Mouse (Mus musculus) cerebellum, postnatal 25 days (tissue): Measurements from ENCODE around the gene Spag9.
A peak's percentile ranks its signal among the peaks of the same experiment; 100 is the strongest.

Experiments used
- DNase-seq, 2 experiments: peaks; one replicate each; pipeline ENCODE4 v3.0.0; 2021; ENCODE audit warnings: mixed read lengths in 2 of 2

Spag9 gene

GRCm38 (mm10) chr11:94135581-94136001 is 139.7 kb downstream of the Spag9 start:
- DNase-seq, result peak; percentile 34 to 46

- DNase-seq, result peak in 1 of 2 experiments; percentile 30
Observed at GRCm38 (mm10) chr11:94136656-94137055, 140.8 kb downstream of the Spag9 start.

- DNase-seq, result peak; percentile 27 to 30
Observed at GRCm38 (mm10) chr11:94137326-94138061, 141.6 kb downstream of the Spag9 start.

GRCm38 (mm10) chr11:94138411-94139231 is 142.7 kb downstream of the Spag9 start:
- no peak for DNase-seq

DNA sequence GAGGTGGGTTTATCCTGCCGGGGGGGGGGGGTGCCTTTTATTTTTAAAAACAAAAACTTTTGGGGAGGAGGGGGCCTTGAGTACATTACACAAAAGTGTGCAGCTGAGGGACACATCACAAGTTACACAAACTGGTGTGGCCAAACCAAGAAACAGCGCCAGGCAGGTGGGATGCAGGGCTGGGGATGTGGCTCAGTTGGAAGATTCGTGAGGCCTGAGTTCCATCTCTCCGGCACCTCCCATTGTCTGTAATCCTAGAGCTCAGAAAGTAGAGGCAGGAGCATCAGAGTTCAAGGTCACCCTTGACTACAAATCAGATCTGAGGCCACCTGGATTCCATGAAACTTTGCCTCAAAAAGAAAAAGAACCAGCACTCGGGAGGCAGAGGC is 143.3 kb downstream of the Spag9 start:
- DNase-seq, result no peak

- DNase-seq, result no peak
Observed at GRCm38 (mm10) chr11:94140540-94140939, 144.6 kb downstream of the Spag9 start.

DNA sequence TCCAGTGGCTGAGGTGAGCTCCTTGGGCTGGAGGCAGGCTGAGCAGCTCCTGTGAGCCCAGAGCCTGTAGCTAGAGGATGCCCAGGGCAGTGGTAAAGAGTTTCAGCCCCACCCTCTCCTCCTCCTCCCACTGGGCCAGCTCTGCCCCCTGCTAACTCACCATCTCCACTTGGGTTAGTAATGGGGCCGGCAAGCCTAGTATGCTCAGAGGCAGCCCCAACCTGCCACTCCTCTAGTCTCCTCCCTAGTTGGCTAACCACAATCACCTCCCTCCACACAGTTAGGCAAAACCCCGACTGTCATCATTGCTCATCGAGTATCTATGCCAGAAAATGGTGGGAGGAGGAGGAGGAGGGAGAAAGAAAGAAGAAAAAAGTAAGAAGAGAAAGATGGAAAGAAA is 145.7 kb downstream of the Spag9 start:
- no peak for DNase-seq

DNA sequence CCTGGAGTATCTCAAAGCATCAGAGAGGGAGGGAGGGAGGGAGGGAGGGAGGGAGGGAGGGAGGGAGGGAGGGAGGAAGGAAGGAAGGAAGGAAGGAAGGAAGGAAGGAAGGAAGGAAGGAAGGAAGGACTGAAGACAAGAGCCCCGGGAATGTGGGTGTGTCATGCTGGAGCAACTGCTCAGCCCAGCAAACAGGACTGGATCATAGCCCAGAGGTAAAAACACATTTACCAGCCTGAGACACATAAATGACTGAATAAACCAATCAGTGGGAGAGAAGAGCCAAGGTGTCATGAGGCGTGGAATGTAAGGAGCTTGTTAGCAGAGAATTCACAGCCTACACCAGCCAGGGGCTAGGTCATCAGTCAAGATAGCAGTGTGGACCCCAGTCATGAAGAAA is 147.4 kb downstream of the Spag9 start:
- no peak for DNase-seq

GRCm38 (mm10) chr11:94144771-94145539 is 149.1 kb downstream of the Spag9 start:
- DNase-seq, result peak; percentile 96 to 99

DNA sequence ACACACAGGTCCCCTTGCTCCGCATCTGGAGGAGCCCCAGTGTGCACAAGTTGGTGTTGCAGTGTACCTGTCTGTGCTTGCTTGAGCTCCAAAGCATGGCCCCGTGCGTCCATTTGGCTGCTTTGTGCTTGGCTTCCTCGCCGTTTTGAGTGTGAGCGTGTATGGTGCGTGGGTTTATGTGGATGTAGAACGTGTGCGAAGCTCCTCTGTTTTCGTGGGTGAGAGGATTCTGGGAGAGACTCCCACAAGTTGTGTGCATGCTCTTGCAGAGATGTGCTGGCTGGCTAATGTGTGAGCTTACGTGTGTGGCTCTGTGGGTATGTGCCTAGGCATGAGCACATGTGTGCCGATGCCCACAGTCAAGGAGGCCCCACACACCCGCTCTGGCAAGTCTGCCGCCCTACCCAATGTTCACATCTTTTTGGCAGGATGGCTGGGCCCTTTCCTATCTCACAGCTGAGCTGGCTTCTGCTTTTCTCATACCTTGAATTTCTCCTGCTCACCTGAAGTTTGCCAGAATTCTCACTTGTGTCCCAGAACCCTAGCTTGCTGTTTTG is 150.2 kb downstream of the Spag9 start:
- peak in 1 of 2 experiments; percentile 36 for DNase-seq

DNA sequence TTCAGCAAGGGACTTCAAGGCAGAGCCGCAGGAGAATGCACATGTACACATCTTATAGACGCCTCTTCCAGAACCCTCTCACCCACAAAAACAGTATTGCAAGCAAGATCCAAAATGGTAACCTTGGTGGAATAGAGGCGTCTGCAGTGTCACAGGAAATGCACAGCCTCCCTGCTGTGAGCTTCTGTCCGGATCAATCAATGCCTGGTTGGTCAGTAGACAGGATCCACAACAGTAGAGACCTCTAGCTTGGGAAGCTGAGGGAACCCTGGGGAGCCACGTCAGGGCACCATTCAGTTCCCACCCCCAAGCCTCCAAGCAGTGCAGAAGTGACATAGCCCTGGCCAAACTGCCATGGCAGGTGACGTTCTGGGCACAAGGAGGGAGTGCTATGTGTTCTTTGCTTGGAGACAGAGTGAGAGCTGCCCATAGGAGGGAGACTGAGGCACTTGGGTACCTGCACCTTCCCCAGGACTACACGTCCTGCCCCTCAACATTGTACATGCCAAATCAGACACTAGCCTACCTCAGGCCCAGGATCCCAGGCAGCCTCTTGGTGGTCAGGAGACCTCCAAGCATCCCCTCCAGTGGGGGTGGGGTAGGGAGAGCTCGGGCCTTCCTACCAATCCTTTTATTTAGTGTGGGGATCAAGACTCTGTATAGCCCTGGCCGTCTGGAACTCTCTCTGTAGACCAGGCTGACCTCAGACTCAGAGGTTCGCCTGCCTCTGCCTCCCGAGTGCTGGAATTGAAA is 151.0 kb downstream of the Spag9 start:
- DNase-seq, result no peak

- DNase-seq, result no peak
Observed at GRCm38 (mm10) chr11:94148105-94148696, 152.3 kb downstream of the Spag9 start.

- peak; percentile 86 for DNase-seq
Observed at GRCm38 (mm10) chr11:94148931-94149491, 153.1 kb downstream of the Spag9 start.

- peak in 1 of 2 experiments; percentile 84 for DNase-seq
Observed at GRCm38 (mm10) chr11:94149509-94150259, 153.8 kb downstream of the Spag9 start.

GRCm38 (mm10) chr11:94150519-94151470 is 154.9 kb downstream of the Spag9 start:
- no peak for DNase-seq

- DNase-seq, result no peak
Observed at GRCm38 (mm10) chr11:94154201-94154600, 158.3 kb downstream of the Spag9 start.

- peak in 1 of 2 experiments; percentile 31 for DNase-seq
Observed at GRCm38 (mm10) chr11:94158521-94158920, 162.6 kb downstream of the Spag9 start.

GRCm38 (mm10) chr11:94159066-94159880 is 163.4 kb downstream of the Spag9 start:
- peak; percentile 57 to 72 for DNase-seq
